Mouse (Mus musculus) hindlimb bud, embryonic 11.5 days (tissue): ENCODE measurements at regions not wholly inside any gene's neighbourhood (a gene's known extent, or its start where the extent isn't known, plus 50 kb on each side); places are given as distances from the start of the nearest gene placed in this dataset.

ENCODE experiments used
- DNase-seq: peaks from one replicate; pipeline ENCODE4 v3.0.0-alpha.2; 2012; ENCODE audit warnings: low read depth, low spot score; ENCODE audit errors: extremely low spot score

DNA sequence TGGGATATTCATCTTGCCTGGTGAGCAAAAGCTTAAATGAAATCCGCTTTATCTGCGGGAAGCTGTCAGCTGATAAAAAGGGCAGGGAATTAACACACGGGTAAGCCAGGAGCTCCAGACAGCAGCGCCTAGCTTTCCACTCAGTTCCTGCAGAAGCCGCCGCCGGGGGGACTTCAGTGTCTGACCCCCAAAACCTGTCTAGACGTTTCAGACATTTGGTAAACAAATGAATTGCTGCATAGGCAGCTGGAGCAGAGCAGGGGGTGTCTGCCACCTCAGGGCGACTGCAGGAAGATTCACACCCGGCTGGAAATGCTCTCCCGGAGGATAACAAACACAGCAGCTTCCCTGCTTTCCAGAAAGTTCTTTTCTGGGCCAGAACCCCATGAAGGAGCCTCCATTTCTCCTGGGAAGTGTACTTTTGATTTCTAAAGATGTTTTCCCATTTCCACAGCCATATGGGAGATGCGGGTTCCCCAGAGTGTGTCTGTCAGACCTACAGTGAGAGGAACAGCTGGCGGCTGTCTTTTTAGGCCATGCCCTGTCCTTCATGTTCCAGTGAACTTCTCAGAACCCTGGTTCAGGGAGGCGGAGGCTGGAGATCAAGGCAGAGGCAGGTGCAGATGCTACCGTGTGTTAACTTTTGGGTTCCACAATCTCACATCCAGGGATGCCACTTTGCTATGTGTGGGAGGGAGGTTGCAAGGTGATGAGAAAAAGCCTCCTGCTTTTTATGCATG, 58.7 kb upstream of the Pmepa1 start:
- no peak for DNase-seq

DNA sequence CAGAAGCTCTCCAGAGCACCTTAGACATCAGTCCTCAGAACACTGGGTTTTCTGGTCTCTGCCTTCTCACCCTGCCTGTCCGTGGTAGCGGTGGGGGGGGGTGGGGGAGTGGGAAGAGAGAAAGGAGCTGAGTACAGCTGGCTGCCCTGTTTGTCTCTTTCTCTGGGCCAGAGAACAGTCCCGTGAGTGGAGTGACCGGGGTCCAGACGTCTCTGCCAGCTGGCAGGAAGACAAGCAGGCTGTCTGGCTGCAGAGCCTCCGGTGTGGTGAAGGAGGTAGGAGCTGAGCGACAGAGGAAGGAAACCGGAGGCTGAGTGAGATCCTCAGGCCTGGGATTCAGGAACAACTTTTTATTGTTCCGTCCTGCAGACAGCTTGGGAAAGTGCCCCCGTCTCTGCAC, 59.5 kb upstream of the Pmepa1 start:
- DNase-seq = no peak

DNA sequence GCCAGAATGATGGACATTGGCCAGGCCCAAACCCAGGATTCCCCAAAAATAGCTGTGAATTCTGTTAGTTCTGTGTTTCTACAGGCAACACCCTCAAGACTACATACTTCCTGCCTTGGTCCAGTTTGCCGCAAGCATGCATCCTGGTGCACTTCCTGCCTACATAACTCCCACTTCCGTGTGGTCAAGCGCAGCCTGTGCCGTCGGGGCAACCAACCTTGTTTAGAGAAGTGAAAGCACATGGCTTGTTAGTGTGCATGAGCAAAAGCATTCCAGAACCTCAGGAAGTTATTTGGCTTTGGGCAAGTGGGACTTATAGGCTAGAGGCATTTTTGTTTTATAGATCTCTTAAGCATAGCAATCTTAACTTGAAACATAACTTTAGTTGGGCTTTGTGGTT, 61.3 kb upstream of the Pmepa1 start:
- DNase-seq = no peak

DNA sequence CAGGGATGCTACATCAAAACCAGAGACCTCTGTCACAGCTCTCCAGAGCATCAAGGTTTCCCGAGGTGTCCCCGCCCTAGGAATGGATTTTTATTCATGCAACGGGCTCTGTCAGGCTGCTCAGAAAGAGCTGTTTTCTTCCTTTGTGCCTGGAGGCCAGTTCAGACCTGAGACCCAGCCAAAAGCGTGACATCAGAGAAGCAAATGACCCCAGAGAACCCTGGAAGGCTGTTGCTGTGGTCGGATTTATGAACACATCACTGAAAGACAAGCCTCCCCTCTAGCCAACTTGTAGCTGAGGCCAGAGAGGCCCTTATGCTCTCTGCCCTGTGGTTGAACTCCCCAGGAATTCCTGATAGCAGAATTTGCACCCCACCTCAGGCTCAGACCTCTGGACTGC, 62.3 kb upstream of the Pmepa1 start:
- DNase-seq = no peak

DNA sequence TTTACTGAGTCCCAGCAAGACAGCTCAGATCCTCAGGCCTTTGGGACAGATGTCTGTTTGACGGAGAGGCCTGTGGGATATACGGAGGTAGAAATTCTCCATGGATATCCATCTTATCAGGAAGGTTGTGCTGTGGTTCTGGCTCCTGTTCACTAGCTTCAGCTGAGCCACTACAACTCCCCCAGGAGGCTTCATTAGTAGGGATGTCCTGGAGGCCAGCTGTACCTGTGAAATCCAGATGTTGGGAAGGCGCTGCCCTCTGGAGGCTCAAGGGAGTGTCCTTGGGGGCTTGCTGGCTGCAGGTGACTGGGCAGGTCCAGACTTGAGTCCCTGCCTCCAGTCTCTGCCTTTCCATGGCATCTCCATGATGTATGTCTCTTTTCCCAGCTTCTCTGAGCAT, 62.9 kb upstream of the Pmepa1 start:
- no peak for DNase-seq

DNA sequence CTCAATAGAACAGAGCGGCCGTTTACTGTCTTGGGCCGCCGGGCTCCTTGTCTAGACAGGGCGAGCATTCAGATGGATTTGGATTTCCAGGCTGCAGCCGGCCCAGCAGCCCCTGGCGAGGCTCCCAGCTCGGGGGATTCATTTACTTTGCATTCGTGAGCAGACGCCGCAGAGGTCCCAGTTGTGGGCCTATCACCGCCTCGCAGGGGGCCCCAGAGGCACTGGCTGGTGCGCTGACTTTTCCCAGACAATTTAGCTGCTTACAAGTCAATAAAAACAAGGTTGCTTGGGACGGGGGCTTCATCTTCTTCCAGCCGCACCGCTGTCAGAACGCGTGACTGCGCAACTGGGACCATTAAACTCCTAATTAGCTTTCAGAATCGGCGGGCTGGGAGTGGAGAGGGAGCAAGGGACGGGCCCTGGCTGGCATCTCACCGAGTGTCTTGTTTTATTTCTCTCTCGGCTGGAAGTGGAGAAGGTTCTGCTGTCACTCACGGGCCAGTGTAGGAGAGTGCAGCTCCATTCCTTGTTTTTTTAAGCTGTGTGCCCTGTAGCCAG, 63.8 kb upstream of the Pmepa1 start:
- no peak for DNase-seq

DNA sequence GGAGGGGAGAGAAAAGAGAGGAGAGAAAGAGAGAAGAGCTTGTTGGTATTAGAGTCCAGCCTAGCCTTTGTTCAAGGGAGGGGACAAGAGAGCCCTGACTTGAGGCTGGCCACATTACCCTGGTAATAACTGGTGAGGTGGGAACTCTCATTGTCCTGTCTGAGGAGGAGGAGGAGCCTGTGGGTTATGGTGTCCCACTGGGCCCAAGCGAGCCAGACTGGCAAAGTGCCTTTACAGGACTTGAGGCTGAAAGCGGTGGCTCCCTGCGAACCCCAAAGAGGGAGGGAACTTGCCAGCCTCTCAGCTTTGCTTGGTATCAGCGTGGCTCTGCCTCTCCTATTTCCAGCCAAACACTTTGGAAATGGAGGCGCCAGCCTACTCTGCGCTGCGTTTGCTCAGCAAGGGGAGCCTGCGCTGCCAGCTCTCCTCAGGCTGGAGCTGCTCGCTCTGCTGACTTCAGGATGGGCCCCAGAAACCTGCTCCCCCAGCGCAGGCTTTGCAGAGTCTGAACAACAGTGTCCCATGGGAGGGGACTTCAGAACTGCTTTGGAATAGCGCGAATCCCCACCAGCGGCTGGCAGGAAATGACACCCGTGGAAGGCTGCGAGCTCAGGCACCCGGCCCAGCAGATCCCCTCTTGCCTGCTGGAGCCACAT, 66.4 kb upstream of the Pmepa1 start:
- no peak for DNase-seq

DNA sequence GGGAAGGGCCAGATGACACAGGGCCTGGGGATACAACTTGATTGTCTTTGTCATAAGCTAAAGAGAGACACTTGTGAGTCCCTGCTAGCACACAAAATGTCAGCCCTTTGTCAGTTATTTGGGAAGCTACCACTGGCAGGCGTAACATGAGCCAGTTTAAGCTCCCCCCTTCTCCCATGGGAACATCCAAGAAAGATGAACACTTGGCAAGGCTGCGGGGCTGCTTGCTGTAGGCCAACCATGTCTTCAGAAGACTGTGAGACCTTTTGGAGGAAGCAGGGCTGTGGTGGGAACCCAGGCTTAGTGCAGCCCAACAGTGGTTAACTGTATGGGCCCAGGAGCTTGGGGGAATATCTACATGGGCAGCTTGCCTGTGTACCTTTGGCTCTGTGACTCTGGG, 67.3 kb upstream of the Pmepa1 start:
- DNase-seq = no peak

DNA sequence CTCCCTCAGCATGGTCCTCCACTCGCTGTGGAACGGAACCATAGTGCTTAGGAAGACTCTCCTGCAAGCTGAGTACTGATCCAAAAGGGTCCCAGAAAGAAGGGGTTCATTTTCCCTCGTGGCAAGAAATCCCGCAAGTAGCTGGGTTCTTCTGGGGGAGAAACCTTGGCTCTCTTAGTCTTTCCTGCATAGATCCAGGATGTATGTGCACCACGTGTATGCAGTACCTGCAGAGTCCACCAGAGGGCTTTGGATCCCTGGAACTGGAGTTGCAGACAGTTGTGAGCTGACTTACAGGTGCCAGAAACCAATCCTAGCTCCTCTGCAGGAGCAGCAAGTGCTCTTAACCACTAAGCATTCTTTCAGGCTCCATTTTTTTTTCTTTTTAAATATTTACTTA, 67.9 kb upstream of the Pmepa1 start:
- DNase-seq = no peak

DNA sequence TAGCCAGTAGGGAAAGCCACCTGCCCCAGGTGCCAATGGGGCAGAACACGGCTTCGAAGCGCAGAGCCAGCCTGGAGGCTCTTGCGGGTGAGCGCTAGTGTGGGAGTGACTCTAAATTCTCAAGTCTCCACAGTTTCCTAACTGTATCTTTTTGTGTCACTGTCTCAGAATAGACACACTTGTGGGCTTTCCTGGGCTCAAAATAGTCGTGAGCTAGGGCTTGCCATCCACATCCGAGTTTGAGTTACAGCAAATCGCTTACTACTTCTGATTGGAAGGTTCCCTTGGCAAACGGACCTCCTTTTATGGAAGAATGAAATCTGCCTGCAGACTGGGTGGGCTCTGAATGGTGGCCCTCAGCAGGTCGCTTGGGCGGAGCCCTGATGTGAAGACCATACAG, 71.0 kb upstream of the Pmepa1 start:
- DNase-seq = no peak

DNA sequence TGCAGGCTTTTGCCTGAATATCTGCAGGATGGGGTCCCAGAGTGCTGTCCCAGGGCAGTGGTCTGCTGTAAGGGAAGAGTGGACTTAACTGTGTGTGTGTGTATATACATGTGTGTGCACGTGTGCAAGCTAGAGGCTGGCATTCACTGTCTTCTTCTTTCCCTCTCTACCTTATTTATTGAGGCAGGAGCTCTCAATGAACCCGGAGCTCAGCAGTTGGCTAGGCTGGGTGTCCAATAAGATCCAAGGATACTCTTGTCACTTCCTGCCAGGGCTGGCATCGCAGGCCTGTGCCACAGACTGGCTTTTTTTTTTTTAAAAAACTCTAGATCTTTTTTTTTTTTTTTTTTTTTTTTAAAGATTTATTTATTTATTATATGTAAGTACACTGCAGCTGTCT, 72.4 kb upstream of the Pmepa1 start:
- no peak for DNase-seq

DNA sequence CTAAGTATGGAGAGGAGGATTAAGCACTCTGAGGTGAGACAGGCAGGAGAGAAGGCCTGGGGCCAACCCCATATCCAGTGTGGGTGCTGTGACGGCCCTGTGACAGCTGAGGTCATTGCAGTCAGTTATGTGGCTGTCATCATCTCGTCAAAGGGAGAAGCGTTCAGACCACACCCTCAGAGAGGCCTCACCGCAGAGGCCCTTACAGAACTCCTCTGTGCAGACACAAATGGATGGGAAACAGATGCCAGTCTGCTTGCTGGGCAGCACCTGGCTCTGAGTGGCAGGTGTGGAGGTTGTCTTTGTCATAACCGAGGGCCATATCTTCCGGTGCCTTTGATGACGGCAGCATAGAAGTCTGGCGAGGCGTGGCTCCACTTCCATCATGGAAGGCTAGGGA, 73.2 kb upstream of the Pmepa1 start:
- DNase-seq = no peak

DNA sequence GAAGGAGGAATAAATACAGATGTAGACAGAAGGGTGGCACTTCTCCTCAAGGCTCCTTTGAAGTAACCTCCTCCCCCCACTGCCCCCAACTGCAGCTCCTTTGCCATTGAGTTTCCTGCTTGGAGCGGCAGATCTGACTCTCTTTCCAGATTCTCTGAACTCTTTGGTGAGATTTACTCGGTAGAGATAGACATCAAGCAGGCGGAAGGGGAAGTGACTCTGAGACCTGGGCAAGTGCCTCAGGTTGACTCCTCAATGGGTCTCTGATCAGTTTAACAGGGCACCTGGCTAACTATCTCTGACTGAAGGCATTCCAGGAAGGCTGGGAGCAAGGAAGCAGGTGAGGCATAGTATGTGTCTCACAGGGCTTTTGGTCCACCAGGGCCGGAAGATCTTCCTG, 73.6 kb upstream of the Pmepa1 start:
- no peak for DNase-seq

DNA sequence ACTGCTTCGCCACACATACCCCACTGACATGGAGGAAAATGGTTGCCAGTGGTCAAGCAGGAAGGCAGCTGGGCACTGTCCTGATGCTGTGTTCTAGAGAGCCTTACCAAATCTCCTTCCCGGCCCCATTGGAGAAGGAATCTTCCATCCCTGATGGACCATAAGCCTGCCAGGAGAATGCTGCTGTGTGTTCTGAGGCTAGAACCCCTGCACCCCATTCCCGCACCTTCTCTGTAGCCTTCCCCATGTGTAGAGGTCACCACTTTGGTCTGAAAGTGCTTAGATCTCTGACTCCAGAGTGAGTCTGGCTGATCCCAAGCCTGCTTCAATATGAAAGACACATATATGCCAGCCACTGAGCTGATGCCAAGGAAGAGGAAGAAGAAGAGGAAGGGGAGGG, 74.1 kb upstream of the Pmepa1 start:
- no peak for DNase-seq

DNA sequence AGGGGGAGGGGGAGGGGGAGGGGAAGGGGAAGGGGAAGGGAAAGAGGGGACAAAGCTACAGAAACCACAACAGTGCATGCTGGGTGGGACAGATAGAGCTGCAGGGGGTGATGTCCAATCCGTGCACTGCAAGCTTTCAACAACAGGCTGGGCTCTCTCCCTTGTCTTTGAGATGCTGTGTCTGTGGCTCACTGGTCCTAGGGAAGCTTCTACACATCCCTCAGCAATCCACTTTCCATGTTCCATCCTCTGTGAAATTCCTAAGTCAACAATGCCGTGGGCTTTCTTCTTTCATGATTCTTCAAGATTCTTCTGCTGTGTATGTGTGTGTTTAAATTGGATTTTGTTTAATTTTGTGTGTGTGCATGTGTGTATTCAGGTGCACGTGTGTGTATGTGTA, 74.5 kb upstream of the Pmepa1 start:
- DNase-seq = no peak

DNA sequence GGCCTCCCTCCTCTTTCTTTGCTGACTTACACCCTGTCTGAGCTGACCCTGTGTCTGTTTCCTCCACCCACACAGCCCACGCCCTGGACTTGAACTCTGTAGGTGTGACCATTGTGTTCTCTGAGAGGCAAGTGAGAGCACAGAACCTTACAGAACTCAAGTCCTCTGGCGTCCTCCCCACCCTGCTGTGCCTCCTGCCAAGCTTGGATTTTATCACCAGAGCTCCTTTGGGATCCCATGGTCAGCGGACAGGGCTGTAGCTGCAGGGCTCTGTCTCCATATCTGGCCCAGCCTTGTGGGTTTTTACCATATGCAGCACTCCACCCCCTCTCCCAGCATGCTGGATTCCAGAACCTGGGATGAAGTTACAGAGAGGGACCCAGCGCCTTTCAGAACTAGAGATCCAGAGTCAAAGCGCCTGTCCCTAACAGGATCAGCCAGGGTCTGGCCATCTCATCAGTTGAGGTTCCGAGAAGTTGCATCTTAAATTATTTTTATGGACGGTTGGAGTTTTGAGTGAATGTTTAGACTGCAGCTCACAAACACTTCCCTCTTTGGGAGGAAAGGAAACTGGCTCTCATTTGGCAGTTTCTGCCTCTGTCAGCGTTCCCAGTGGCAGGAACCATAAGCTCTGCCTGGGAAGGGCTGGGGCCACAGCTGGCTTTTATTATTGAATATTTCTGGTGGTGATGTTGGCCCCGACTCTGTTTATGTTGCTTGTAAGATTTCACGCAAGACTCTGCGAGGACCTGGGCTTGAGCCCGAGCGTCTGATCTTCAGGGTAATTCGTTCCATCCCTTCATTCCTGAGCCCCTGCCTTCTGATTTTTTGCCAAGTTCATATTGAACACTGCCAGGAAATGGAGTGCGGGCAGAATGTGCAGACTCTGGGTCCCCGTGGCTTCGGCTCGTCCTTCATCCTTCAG, 75.8 kb upstream of the Pmepa1 start:
- no peak for DNase-seq

DNA sequence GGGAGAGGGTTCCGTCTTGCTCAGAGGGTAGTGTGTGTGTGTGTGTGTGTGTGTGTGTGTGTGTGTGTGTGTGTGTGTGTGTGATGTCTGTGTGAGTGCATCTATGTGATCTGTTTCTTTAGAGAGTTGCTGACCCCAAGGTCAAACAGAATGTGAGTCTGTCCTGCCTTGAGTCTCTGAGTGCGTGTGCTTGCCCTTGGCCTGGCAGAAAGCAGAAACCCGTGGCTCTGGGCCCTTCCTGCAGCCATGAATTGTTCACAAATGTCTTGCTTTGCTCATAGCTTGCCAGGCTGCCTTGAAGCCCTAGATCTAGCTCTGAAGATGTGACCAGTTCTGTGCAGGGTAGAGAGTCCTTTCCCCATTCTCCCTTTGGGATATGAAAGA, 76.4 kb upstream of the Pmepa1 start:
- no peak for DNase-seq

DNA sequence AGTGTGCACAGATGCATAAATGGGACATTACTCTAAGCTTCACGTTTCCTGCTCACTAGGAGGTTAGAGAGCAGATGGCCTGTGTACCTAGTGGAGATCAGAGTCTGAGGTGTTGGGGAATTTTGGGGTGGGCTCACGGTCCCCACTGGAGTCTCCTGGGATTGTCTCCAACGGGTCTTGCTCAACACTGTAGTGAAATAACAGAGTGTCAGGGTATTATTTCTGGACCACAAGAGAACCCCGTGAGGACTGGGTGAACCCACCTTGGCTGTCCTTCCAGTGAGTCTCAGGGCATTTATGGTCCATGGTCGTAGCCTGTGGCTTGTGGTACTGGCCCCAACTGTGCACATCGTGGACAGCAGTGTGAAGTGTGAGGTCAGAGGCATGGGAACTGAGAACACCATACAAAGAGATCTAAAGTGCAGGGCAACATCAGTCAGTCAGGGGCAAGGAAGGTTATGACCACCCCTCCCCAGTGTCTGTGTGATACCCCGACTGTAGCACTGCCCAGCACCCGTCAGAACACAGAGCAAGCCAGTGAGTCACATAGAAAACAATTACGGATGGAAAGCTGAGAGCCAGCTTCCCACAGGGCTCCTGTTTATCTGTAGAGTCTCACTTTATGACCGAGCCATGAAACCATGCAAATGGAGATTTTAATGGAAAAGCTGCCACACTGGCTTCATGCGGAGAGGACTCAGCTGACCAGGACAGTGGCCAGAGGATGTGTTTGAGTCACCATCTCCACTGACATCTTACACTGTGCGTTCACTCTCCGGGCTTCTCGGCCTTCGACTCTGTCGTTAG, 77.3 kb upstream of the Pmepa1 start:
- no peak for DNase-seq

DNA sequence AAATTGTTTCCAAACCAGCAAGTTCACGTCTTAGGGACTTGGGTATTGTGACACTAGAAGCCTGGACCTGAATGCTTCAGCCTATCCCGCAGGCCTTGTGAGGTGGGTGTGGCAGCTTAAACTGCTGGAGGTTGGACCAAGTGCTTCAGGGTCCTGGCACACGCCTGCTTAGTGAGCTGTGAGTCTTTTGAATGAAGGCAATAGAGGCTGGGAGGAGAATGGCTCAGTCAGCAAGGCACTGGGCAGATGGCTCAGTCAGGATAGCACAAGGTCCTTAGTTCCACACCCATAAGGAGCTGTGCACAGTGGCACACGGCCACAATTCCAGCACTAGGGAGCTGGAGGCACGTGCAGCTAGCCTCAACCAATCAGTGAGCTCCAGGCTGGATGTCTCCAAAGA, 80.5 kb upstream of the Pmepa1 start:
- no peak for DNase-seq

DNA sequence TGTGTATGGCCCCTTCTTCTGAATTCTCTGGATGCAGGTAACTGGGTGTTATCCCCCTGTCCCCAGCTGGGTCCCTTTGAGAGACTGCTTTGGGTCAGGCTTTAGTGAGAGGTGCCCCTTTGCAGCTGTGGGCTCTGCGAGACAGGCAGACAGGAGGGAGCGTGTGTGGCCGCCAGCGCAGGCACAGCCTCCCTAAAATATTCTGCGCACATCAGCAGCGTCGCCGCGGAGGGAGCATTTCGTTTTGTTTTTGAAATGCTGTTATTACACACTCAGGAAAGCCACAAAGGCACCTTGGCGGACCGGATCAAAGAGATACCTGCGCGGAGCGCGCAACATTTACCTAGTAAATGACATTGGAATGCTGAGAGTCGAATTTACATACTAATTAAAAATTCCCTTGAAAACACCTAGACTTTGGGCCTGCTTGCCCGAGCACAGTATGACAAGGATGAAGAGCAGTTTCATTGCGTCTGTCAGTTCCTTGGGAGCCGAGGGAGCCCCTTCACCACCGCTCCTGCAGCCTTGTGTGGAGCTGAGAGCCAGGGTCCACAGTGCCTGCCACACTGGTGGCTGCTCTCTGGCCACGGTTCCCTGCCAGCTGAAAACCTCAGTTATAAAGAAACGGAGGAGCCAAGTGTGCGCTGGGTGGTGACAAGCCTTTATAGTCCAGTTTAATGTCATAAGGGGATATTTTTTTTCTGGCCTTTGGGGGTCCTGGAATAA, 89.3 kb upstream of the Pmepa1 start:
- no peak for DNase-seq
